Mouse (Mus musculus): ENCODE results near the gene Dnajc4. TPM values are rescaled to one million over a fixed set of nuclear protein-coding genes. Genes with fewer than 3 reads are reported as not detected.

Gene Dnajc4
- 36.7 and 39.6 TPM in 2 replicates for polyA plus RNA-seq (2012; rRNA removed)

- DNase-seq (ENCODE audit: extremely low spot score in 1 of 2, low spot score in 1 of 2): peak; percentile 95 to 96
Observed at GRCm38 (mm10) chr19:6992011-6992858, at the start of gene Dnajc4. TSS of gene Dnajc4 (minus strand) at chr19:6992572.

- DNase-seq (ENCODE audit: extremely low spot score in 1 of 2, low spot score in 1 of 2): no peak
Observed at GRCm38 (mm10) chr19:7041171-7041570, 48.8 kb upstream of the Dnajc4 start.

GRCm38 (mm10) chr19:7040637-7041130 is 48.3 kb upstream of the Dnajc4 start:
- DNase-seq (ENCODE audit: extremely low spot score in 1 of 2, low spot score in 1 of 2): no peak

- peak; percentile 99 to 100 for DNase-seq (ENCODE audit: extremely low spot score in 1 of 2, low spot score in 1 of 2)
Observed at GRCm38 (mm10) chr19:7039841-7040636, 47.7 kb upstream of the Dnajc4 start, which contains the start of gene Stip1. TSS of gene Stip1 (minus strand) at chr19:7039967.

GRCm38 (mm10) chr19:7039088-7039720 is 46.8 kb upstream of the Dnajc4 start:
- DNase-seq (ENCODE audit: extremely low spot score in 1 of 2, low spot score in 1 of 2): peak in 1 of 2 experiments; percentile 60

GRCm38 (mm10) chr19:7034006-7034405 is 41.6 kb upstream of the Dnajc4 start:
- DNase-seq (ENCODE audit: extremely low spot score in 1 of 2, low spot score in 1 of 2): no peak

GRCm38 (mm10) chr19:7029531-7029930 is 37.2 kb upstream of the Dnajc4 start:
- DNase-seq (ENCODE audit: extremely low spot score in 1 of 2, low spot score in 1 of 2): peak; percentile 76 to 79

- peak in 1 of 2 experiments; percentile 46 for DNase-seq (ENCODE audit: extremely low spot score in 1 of 2, low spot score in 1 of 2)
Observed at GRCm38 (mm10) chr19:7020224-7020641, 27.9 kb upstream of the Dnajc4 start.

GRCm38 (mm10) chr19:7019191-7019590 is 26.8 kb upstream of the Dnajc4 start, which contains the start of gene Fermt3:
TSS of gene Fermt3 (minus strand) at chr19:7019469.
- DNase-seq (ENCODE audit: extremely low spot score in 1 of 2, low spot score in 1 of 2): no peak

- no peak for DNase-seq (ENCODE audit: extremely low spot score in 1 of 2, low spot score in 1 of 2)
Observed at GRCm38 (mm10) chr19:7018546-7018945, 26.2 kb upstream of the Dnajc4 start.

GRCm38 (mm10) chr19:7017541-7018457 is 25.4 kb upstream of the Dnajc4 start:
- DNase-seq (ENCODE audit: extremely low spot score in 1 of 2, low spot score in 1 of 2): no peak

GRCm38 (mm10) chr19:7014481-7015135 is 22.2 kb upstream of the Dnajc4 start:
- DNase-seq (ENCODE audit: extremely low spot score in 1 of 2, low spot score in 1 of 2): no peak

- no peak for DNase-seq (ENCODE audit: extremely low spot score in 1 of 2, low spot score in 1 of 2)
Observed at GRCm38 (mm10) chr19:7013984-7014383, 21.6 kb upstream of the Dnajc4 start.

GRCm38 (mm10) chr19:7012426-7012825 is 20.1 kb upstream of the Dnajc4 start:
- DNase-seq (ENCODE audit: extremely low spot score in 1 of 2, low spot score in 1 of 2): no peak

- DNase-seq (ENCODE audit: extremely low spot score in 1 of 2, low spot score in 1 of 2): no peak
Observed at GRCm38 (mm10) chr19:7006892-7007593, 14.7 kb upstream of the Dnajc4 start.

GRCm38 (mm10) chr19:6999360-7000063 is 7.1 kb upstream of the Dnajc4 start:
- no peak for DNase-seq (ENCODE audit: extremely low spot score in 1 of 2, low spot score in 1 of 2)

GRCm38 (mm10) chr19:6997721-6998290 is 5.4 kb upstream of the Dnajc4 start:
- DNase-seq (ENCODE audit: extremely low spot score in 1 of 2, low spot score in 1 of 2): no peak

Data from frontal cortex, adult 2 months (tissue).